Mouse (Mus musculus) liver, embryonic 16.5 days (tissue): ENCODE results near the gene P2ry2. TPM values are rescaled to one million over a fixed set of nuclear protein-coding genes. Genes with fewer than 3 reads are reported as not detected.

ENCODE experiments used
- ATAC-seq: fragments of 200-750 bp; cut with Nextera tagmentation; 2 replicates; pipeline ENCODE4 v1.8.0; 2017; ENCODE audit warnings: low read depth, mild to moderate bottlenecking, moderate number of reproducible peaks, moderate library complexity
- H3K27ac ChIP-seq: fragments of 300-500 bp; sonication (generic); 2 replicates; pipeline ENCODE4 v1.5.1; 2014; ENCODE audit warnings: mild to moderate bottlenecking, low read length
- H3K27me3 ChIP-seq: fragments of 300-500 bp; sonication (generic); 2 replicates; pipeline ENCODE4 v1.6.1; 2014; ENCODE audit warnings: low read depth, low read length, mixed read lengths; ENCODE audit not compliant: control insufficient read depth, insufficient read depth
- H3K36me3 ChIP-seq: fragments of 300-500 bp; sonication (generic); 2 replicates; pipeline ENCODE4 v1.6.1; 2014; ENCODE audit warnings: mild to moderate bottlenecking; ENCODE audit not compliant: control insufficient read depth, insufficient read depth
- H3K4me1 ChIP-seq: fragments of 300-500 bp; sonication (generic); 2 replicates; pipeline ENCODE4 v1.6.1; 2014; ENCODE audit warnings: low read depth, low read length, mixed read lengths; ENCODE audit not compliant: control insufficient read depth
- H3K4me2 ChIP-seq: fragments of 300-500 bp; sonication (generic); 2 replicates; pipeline ENCODE4 v1.6.1; 2014; ENCODE audit warnings: low read depth, low read length, mixed read lengths
- H3K4me3 ChIP-seq: fragments of 300-500 bp; sonication (generic); 2 replicates; pipeline ENCODE4 v1.5.1; 2014; ENCODE audit warnings: low read depth, mild to moderate bottlenecking, low read length
- H3K9ac ChIP-seq: fragments of 300-500 bp; sonication (generic); 2 replicates; pipeline ENCODE4 v1.6.1; 2014; ENCODE audit warnings: low read depth, low read length
- H3K9me3 ChIP-seq: fragments of 300-500 bp; sonication (generic); replicated peaks from 2 replicates; pipeline ENCODE4 v1.6.1; 2016; ENCODE audit warnings: low read length; ENCODE audit not compliant: control insufficient read depth
- WGBS: fragments of 180-500 bp; shearing (Covaris S2); extraction: QIAGEN DNeasy Blood & Tissue Kit; methylation state at CpG from one replicate; pipeline ENCODE4 v1.1.7; 2014; ENCODE audit not compliant: insufficient replicate concordance; 5-methylcytosine and 5-hydroxymethylcytosine counted together
- polyA plus RNA-seq: library from polyadenylated mRNA; unstranded; fragments of >200 nt; fragmentation: Nextera tagmentation; extraction: Ambion mirVana; gene quantifications from 2 replicates; pipeline ENCODE4 v1.2.1, GENCODE M21; 2015

Gene P2ry2
- polyA plus RNA-seq, 1 experiment from 2014 or later: 3.2 TPM

DNA sequence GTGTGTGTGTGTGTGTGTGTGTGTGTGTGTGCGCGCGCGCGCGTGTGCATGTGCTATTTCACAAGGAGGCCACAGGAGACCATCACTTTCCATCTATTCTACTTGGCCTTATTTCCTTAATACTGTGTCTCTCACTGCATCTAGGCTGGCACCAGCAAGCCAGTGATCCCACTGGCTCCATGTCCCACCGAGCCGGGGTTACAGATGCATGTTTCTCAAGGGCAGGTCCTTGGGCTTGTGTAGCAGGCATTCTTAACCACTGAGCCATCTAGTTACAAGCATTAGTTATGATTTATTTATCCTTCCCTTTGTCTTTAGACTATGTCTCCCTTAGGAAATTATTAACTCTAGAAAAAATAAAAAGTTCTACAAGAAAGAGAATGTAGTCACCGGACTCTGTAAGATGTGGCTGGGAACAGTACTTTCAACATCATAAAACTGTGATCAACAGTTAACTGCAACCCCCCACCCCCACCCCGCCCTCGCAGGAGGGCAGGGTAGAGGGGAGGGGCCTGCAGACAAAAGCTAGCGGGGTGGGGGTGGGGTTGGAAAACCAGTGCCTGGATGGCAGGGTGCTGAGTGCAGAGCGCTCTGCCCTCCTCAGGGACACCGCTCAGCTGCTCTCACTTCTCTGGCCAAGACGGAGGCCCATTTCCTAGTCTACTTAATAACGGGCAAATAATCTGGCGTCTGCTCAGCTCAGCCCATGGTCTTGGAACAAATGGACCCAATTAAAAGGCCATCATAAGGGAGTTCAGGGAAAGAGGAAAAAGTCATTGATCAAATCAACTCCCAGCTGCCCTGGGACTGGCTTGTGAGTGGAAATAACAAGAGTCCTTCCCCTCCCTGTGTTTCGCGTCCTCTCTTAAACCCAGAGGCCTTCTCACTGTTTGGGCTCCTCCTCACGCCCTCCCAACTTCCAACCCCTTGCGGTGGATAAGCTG is 27.9 kb downstream of the P2ry2 start:
- Histone ChIP-seq H3K4me1 (0 out of 2 replicates have a peak, but pooled peaks cover 4% of the 10 kb centered on the region), H3K36me3 (no peaks in the 10 kb centered on the region), H3K4me3 (no peak overlapping the region), H3K27me3 (no peaks in the 10 kb centered on the region), H3K9me3 (no peaks in the 10 kb centered on the region), H3K4me2 (no peak overlapping the region), H3K27ac (no peak overlapping the region), H3K9ac (no peak overlapping the region)
- 41% methylated on average over 21 of the region's 21 CpGs for WGBS
- ATAC-seq: peak; percentile 65

- H3K27me3 ChIP-seq: peaks cover 11% of the 10 kb centered on the region
- no peak overlapping the region for H3K4me2 ChIP-seq
- ATAC-seq: peak; percentile 24; the same call in 1 of the 2 replicates
- 30% methylated on average over 2 of the region's 2 CpGs for WGBS
- H3K9ac ChIP-seq: no peak overlapping the region
- H3K27ac ChIP-seq: no peak overlapping the region
- no peak overlapping the region for H3K4me3 ChIP-seq
- H3K4me1 ChIP-seq: peaks cover 6% of the 10 kb centered on the region; the same call in 1 of the 2 replicates
- H3K36me3 ChIP-seq: no peaks in the 10 kb centered on the region
- H3K9me3 ChIP-seq: no peaks in the 10 kb centered on the region
These were observed 33.5 kb downstream of the P2ry2 start for GRCm38 (mm10) chr7:100979175-100979574.

DNA sequence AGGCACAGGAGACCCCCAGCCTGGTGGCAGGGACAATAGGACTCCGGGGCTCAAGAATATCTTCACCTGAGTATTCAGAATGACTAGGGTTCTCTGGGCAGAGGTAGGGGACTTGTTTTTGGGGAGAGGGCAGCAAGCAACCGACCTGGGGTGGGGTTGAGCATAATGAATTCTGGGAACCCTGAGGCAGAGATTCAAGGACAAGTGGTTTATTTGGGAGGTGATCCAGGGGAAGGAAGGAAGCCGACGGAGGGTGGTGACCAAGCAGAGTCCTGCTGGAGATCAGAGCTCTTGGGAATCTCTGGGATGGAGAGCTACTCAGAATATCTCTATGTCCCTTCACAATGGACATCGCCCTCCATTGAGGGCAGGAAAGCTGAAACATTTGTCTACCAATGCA is 34.5 kb downstream of the P2ry2 start:
- 67% methylated on average over 5 of the region's 5 CpGs for WGBS

GRCm38 (mm10) chr7:100974135-100974903 is 38.3 kb downstream of the P2ry2 start, which contains the start of gene P2ry6:
Gene P2ry6 (minus strand): TSS chr7:100974649.
- 6% methylated on average over 35 of the region's 36 CpGs for WGBS
- peaks cover 7% of the 10 kb centered on the region; the same call in 1 of the 2 replicates for H3K4me1 ChIP-seq
- no peaks in the 10 kb centered on the region for H3K36me3 ChIP-seq
- peaks cover 19% of the 10 kb centered on the region for H3K27me3 ChIP-seq
- H3K9me3 ChIP-seq: no peaks in the 10 kb centered on the region
- ATAC-seq: 0 out of 2 replicates have a peak, but pooled peaks have one; percentile 9
- no peak within 1 kb of the TSS; the same call in 1 of the 2 replicates for H3K9ac ChIP-seq
- peak within 1 kb of the TSS; percentile 36 for H3K4me3 ChIP-seq
- H3K4me2 ChIP-seq: peak within 1 kb of the TSS; percentile 51
- H3K27ac ChIP-seq: no peak within 1 kb of the TSS

More for the DNA sequence above, 34.5 kb downstream of the P2ry2 start:
- ATAC-seq: no peak
- no peak overlapping the region for H3K9ac ChIP-seq
- peaks cover 7% of the 10 kb centered on the region; the same call in 1 of the 2 replicates for H3K4me1 ChIP-seq
- no peak overlapping the region for H3K27ac ChIP-seq
- no peaks in the 10 kb centered on the region for H3K36me3 ChIP-seq
- H3K9me3 ChIP-seq: no peaks in the 10 kb centered on the region
- no peak overlapping the region for H3K4me2 ChIP-seq
- peaks cover 19% of the 10 kb centered on the region for H3K27me3 ChIP-seq
- H3K4me3 ChIP-seq: no peak overlapping the region

DNA sequence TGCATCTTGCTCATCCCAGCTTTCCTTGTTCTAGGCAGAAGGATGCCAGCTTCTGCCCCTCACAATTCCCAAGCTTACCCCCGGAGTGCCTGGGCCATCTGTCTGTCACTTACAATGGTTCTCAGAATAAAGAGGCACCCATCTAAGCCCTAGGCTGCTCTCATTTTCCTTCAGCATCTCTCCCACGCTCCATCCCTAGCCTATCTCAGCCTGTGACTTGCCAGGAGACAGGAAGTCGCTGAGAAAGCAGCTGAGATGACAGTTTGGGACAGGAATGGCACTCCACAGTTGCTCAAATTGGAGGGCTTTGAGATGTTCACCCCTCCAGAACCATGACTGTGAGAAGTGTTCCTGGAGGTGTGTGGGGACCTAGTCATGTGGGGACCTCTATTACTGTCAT is 39.8 kb downstream of the P2ry2 start:
- Histone ChIP-seq H3K4me2 (no peak overlapping the region), H3K9me3 (no peaks in the 10 kb centered on the region), H3K27ac (no peak overlapping the region), H3K4me3 (no peak overlapping the region), H3K9ac (no peak overlapping the region), H3K36me3 (no peaks in the 10 kb centered on the region), H3K27me3 (peaks cover 19% of the 10 kb centered on the region), H3K4me1 (peaks cover 7% of the 10 kb centered on the region; the same call in 1 of the 2 replicates)
- no peak for ATAC-seq
- 48% methylated on average over 3 of the region's 3 CpGs for WGBS

DNA sequence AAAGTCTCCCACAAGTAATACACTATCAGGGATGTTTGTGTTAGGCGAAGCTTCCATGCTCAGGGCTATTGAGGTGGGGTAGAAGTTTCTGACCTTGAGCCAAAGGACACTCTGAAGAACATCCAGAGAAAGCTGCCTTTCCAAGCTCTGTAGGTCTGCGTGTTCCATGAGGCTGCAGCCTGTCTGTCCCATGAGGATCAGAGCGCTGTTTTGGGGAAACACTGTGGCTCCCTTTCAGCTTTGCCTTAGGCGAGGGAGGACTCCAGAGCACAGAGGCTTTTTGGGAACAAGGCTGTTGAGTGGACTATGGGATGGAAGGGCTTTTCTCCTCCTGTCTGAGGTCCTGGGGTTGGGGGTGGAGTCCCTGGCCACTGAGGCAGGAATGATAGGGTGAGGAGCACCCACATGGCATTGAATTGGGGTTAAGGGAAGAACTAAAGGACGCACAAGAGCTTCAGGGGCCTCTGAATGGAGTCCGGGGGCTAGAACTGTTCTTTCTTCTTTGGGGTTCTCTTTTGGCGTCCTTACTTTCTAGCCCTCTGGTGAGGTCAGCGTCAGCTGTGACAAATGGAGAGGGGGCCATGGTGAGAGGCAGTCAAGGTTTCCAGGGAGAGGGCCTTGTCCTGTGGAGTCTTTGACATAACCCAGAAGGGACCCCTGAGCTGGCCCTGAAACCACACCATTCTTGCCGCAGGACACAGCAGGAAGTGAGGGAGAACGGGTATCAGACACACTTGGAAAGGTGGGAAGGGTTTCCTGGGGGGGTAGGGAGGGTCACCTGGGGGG is 43.6 kb downstream of the P2ry2 start:
- H3K27me3 ChIP-seq: peaks cover 8% of the 10 kb centered on the region
- H3K9ac ChIP-seq: no peak overlapping the region
- ATAC-seq: no peak
- H3K4me2 ChIP-seq: no peak overlapping the region
- 55% methylated on average over 10 of the region's 10 CpGs for WGBS
- no peak overlapping the region for H3K27ac ChIP-seq
- H3K36me3 ChIP-seq: no peaks in the 10 kb centered on the region
- H3K9me3 ChIP-seq: no peaks in the 10 kb centered on the region
- no peak overlapping the region for H3K4me3 ChIP-seq
- H3K4me1 ChIP-seq: peaks cover under 1% of the 10 kb centered on the region; the same call in 1 of the 2 replicates

DNA sequence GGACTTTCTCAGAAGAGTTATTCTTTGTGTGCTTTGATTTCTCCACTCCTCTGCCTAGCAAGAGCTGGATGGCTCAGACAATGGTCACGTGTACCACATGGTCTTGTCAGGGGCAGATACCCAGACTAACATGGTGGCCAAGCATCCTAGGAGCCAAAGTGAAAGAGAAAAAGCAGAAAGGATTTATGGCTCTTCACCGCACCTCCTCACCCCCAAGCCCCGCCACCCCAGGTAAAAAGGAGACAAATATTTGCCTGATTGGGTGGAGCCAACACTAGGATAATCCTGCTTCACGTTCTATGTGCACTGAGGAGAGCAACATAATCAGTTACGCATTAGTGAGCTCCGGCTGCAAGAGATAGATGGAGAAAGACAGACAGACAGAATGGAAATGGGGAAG is 44.3 kb downstream of the P2ry2 start:
- Histone ChIP-seq H3K27ac (no peak overlapping the region), H3K9me3 (no peaks in the 10 kb centered on the region), H3K4me2 (no peak overlapping the region), H3K4me3 (no peak overlapping the region), H3K27me3 (peaks cover under 1% of the 10 kb centered on the region; the same call in 1 of the 2 replicates), H3K9ac (no peak overlapping the region), H3K36me3 (no peaks in the 10 kb centered on the region), H3K4me1 (no peaks in the 10 kb centered on the region)
- 55% methylated on average over 6 of the region's 6 CpGs for WGBS
- no peak for ATAC-seq

GRCm38 (mm10) chr7:100967850-100968249 is 44.8 kb downstream of the P2ry2 start:
- no peak overlapping the region for H3K27ac ChIP-seq
- no peaks in the 10 kb centered on the region for H3K9me3 ChIP-seq
- WGBS: 58% methylated on average over 9 of the region's 9 CpGs
- H3K27me3 ChIP-seq: no peaks in the 10 kb centered on the region
- no peaks in the 10 kb centered on the region for H3K36me3 ChIP-seq
- no peaks in the 10 kb centered on the region for H3K4me1 ChIP-seq
- no peak overlapping the region for H3K9ac ChIP-seq
- ATAC-seq: no peak
- H3K4me3 ChIP-seq: no peak overlapping the region
- H3K4me2 ChIP-seq: no peak overlapping the region
